Mouse (Mus musculus): ENCODE results near the gene Ccdc180. TPM values are rescaled to one million over a fixed set of nuclear protein-coding genes. Genes with fewer than 3 reads are reported as not detected.

Ccdc180 gene
- total and polyA plus RNA-seq, 3 experiments, result 0.16 TPM; not detected in 2

GRCm38 (mm10) chr4:45965737-45966447, 75.8 kb downstream of the Ccdc180 start:
- ATAC-seq (ENCODE audit: extremely low read depth, insufficient number of reproducible peaks, low FRiP score, poor library complexity, severe bottlenecking) (no peak), DNase-seq (ENCODE audit: low spot score) (no peak)
- peaks cover 31% of the 10 kb centered on the region for H3K27me3 ChIP-seq (ENCODE audit: insufficient read depth, low read length)
- no peaks in the 10 kb centered on the region for H3K4me1 ChIP-seq (ENCODE audit: insufficient read depth, low read depth, low read length)
- no peaks in the 10 kb centered on the region for H3K9me3 ChIP-seq (replicated peaks)
- TF ChIP-seq CTCF (IDR thresholded peaks at IDR 0.05; ENCODE audit: low read depth, low read length), result no peak
- no peak for TF ChIP-seq TAL1 (conservative IDR thresholded peaks at IDR 0.05; ENCODE audit: low read depth, low read length)
- no peak for TF ChIP-seq POLR2AphosphoS5 (IDR thresholded peaks at IDR 0.05; ENCODE audit: insufficient replicate concordance, low read depth, low read length)
- TF ChIP-seq GATA1 (IDR thresholded peaks at IDR 0.05; ENCODE audit: borderline replicate concordance, low read length), result no peak
- no peak for TF ChIP-seq GATA2 (IDR thresholded peaks at IDR 0.05; ENCODE audit: borderline replicate concordance, low read depth, low read length)
- no peaks in the 10 kb centered on the region for H3K36me3 ChIP-seq (replicated peaks)
- no peak overlapping the region for H3K4me3 ChIP-seq (ENCODE audit: low read depth, low read length)

- no peak for ATAC-seq (ENCODE audit: extremely low read depth, insufficient number of reproducible peaks, low FRiP score, poor library complexity, severe bottlenecking)
- Histone ChIP-seq H3K4me1 (ENCODE audit: insufficient read depth, low read depth, low read length) (no peaks in the 10 kb centered on the region), H3K36me3 (replicated peaks) (no peaks in the 10 kb centered on the region), H3K4me3 (ENCODE audit: low read depth, low read length) (no peak overlapping the region), H3K27me3 (ENCODE audit: insufficient read depth, low read length) (peaks cover 36% of the 10 kb centered on the region), H3K9me3 (replicated peaks) (no peaks in the 10 kb centered on the region)
- no peak for DNase-seq (ENCODE audit: low spot score)
- TF ChIP-seq GATA2 (IDR thresholded peaks at IDR 0.05; ENCODE audit: borderline replicate concordance, low read depth, low read length) (no peak), TAL1 (conservative IDR thresholded peaks at IDR 0.05; ENCODE audit: low read depth, low read length) (no peak), GATA1 (IDR thresholded peaks at IDR 0.05; ENCODE audit: borderline replicate concordance, low read length) (no peak), POLR2AphosphoS5 (IDR thresholded peaks at IDR 0.05; ENCODE audit: insufficient replicate concordance, low read depth, low read length) (no peak), CTCF (IDR thresholded peaks at IDR 0.05; ENCODE audit: low read depth, low read length) (no peak)
Measured at GRCm38 (mm10) chr4:45966716-45967115, 76.6 kb downstream of the Ccdc180 start.

GRCm38 (mm10) chr4:45967479-45968341, 77.6 kb downstream of the Ccdc180 start:
- no peak for TF ChIP-seq GATA1 (IDR thresholded peaks at IDR 0.05; ENCODE audit: borderline replicate concordance, low read length)
- no peak for TF ChIP-seq POLR2AphosphoS5 (IDR thresholded peaks at IDR 0.05; ENCODE audit: insufficient replicate concordance, low read depth, low read length)
- no peak for TF ChIP-seq GATA2 (IDR thresholded peaks at IDR 0.05; ENCODE audit: borderline replicate concordance, low read depth, low read length)
- no peak for TF ChIP-seq CTCF (IDR thresholded peaks at IDR 0.05; ENCODE audit: low read depth, low read length)
- no peak for TF ChIP-seq TAL1 (conservative IDR thresholded peaks at IDR 0.05; ENCODE audit: low read depth, low read length)
- ATAC-seq (ENCODE audit: extremely low read depth, insufficient number of reproducible peaks, low FRiP score, poor library complexity, severe bottlenecking) (no peak), DNase-seq (ENCODE audit: low spot score) (no peak)
- no peaks in the 10 kb centered on the region for H3K9me3 ChIP-seq (replicated peaks)
- H3K36me3 ChIP-seq (replicated peaks), result no peaks in the 10 kb centered on the region
- H3K4me3 ChIP-seq (ENCODE audit: low read depth, low read length), result no peak overlapping the region
- H3K27me3 ChIP-seq (ENCODE audit: insufficient read depth, low read length), result peaks cover 42% of the 10 kb centered on the region
- peaks cover 8% of the 10 kb centered on the region for H3K4me1 ChIP-seq (ENCODE audit: insufficient read depth, low read depth, low read length)

GRCm38 (mm10) chr4:45969051-45969450, 78.9 kb downstream of the Ccdc180 start:
- ATAC-seq (ENCODE audit: extremely low read depth, insufficient number of reproducible peaks, low FRiP score, poor library complexity, severe bottlenecking) (no peak), DNase-seq (ENCODE audit: low spot score) (no peak)
- H3K36me3 ChIP-seq (replicated peaks), result no peaks in the 10 kb centered on the region
- TF ChIP-seq POLR2AphosphoS5 (IDR thresholded peaks at IDR 0.05; ENCODE audit: insufficient replicate concordance, low read depth, low read length), result no peak
- TF ChIP-seq GATA1 (IDR thresholded peaks at IDR 0.05; ENCODE audit: borderline replicate concordance, low read length), result no peak
- TF ChIP-seq GATA2 (IDR thresholded peaks at IDR 0.05; ENCODE audit: borderline replicate concordance, low read depth, low read length), result no peak
- TF ChIP-seq CTCF (IDR thresholded peaks at IDR 0.05; ENCODE audit: low read depth, low read length), result no peak
- H3K4me3 ChIP-seq (ENCODE audit: low read depth, low read length), result no peak overlapping the region
- no peaks in the 10 kb centered on the region for H3K9me3 ChIP-seq (replicated peaks)
- H3K27me3 ChIP-seq (ENCODE audit: insufficient read depth, low read length), result peaks cover 51% of the 10 kb centered on the region
- peaks cover 12% of the 10 kb centered on the region for H3K4me1 ChIP-seq (ENCODE audit: insufficient read depth, low read depth, low read length)

- H3K9me3 ChIP-seq (replicated peaks), result no peaks in the 10 kb centered on the region
- H3K4me1 ChIP-seq (ENCODE audit: insufficient read depth, low read depth, low read length), result peaks cover 12% of the 10 kb centered on the region
- DNase-seq (ENCODE audit: low spot score) (no peak), ATAC-seq (ENCODE audit: extremely low read depth, insufficient number of reproducible peaks, low FRiP score, poor library complexity, severe bottlenecking) (no peak)
- TF ChIP-seq GATA1 (IDR thresholded peaks at IDR 0.05; ENCODE audit: borderline replicate concordance, low read length) (no peak), GATA2 (IDR thresholded peaks at IDR 0.05; ENCODE audit: borderline replicate concordance, low read depth, low read length) (no peak), CTCF (IDR thresholded peaks at IDR 0.05; ENCODE audit: low read depth, low read length) (no peak), POLR2AphosphoS5 (IDR thresholded peaks at IDR 0.05; ENCODE audit: insufficient replicate concordance, low read depth, low read length) (no peak), TAL1 (conservative IDR thresholded peaks at IDR 0.05; ENCODE audit: low read depth, low read length) (no peak)
- H3K4me3 ChIP-seq (ENCODE audit: low read depth, low read length), result no peak overlapping the region
- no peaks in the 10 kb centered on the region for H3K36me3 ChIP-seq (replicated peaks)
- H3K27me3 ChIP-seq (ENCODE audit: insufficient read depth, low read length), result peaks cover 53% of the 10 kb centered on the region
Measured at GRCm38 (mm10) chr4:45970048-45970560, 80.0 kb downstream of the Ccdc180 start.

Measured in G1E (cell line).